Mouse (Mus musculus) neural tube, embryonic 11.5 days (tissue): ENCODE results near the gene Mtf1. TPM values are rescaled to one million over a fixed set of nuclear protein-coding genes. Genes with fewer than 3 reads are reported as not detected.
A peak's percentile ranks its signal among the peaks of the same experiment; 100 is the strongest.

Experiments used
- ATAC-seq: fragments of 200-750 bp; cut with Nextera tagmentation; 2 replicates; pipeline ENCODE4 v1.8.0; 2017; ENCODE audit warnings: moderate number of reproducible peaks, mild to moderate bottlenecking, moderate TSS enrichment, moderate library complexity; ENCODE audit not compliant: insufficient read depth, low FRiP score, low TSS enrichment
- DNase-seq: peaks from one replicate; pipeline ENCODE4 v3.0.0-alpha.2; 2015; ENCODE audit warnings: low spot score
- H3K27ac ChIP-seq: fragments of 300-500 bp; sonication (generic); 2 replicates; pipeline ENCODE4 v1.5.1; 2014; ENCODE audit warnings: low read depth, mild to moderate bottlenecking, low read length
- H3K27me3 ChIP-seq: fragments of 300-500 bp; sonication (generic); 2 replicates; pipeline ENCODE4 v1.6.1; 2014; ENCODE audit warnings: mild to moderate bottlenecking, low read length, mixed read lengths; ENCODE audit not compliant: control insufficient read depth, insufficient read depth
- H3K36me3 ChIP-seq: fragments of 300-500 bp; sonication (generic); 2 replicates; pipeline ENCODE4 v1.6.1; 2014; ENCODE audit warnings: mild to moderate bottlenecking, low read length, moderate library complexity, mixed read lengths; ENCODE audit not compliant: control insufficient read depth, insufficient read depth
- H3K4me1 ChIP-seq: fragments of 300-500 bp; sonication (generic); 2 replicates; pipeline ENCODE4 v1.6.1; 2014; ENCODE audit warnings: low read length, mixed read lengths; ENCODE audit not compliant: control insufficient read depth, insufficient read depth
- H3K4me2 ChIP-seq: fragments of 300-500 bp; sonication (generic); 2 replicates; pipeline ENCODE4 v1.6.1; 2014; ENCODE audit warnings: low read depth, mild to moderate bottlenecking, moderate library complexity
- H3K4me3 ChIP-seq: fragments of 300-500 bp; sonication (generic); 2 replicates; pipeline ENCODE4 v1.5.1; 2014; ENCODE audit warnings: low read depth, low read length
- H3K9ac ChIP-seq: fragments of 300-500 bp; sonication (generic); 2 replicates; pipeline ENCODE4 v1.6.1; 2014; ENCODE audit warnings: mild to moderate bottlenecking, low read length
- H3K9me3 ChIP-seq: fragments of 300-500 bp; sonication (generic); 2 replicates; pipeline ENCODE4 v1.6.1; 2016; ENCODE audit warnings: low read length; ENCODE audit not compliant: control insufficient read depth
- WGBS: fragments of 180-500 bp; shearing (Covaris S2); extraction: QIAGEN DNeasy Blood & Tissue Kit; methylation state at CpG from one replicate; pipeline ENCODE4 v1.1.7; 2014; 5-methylcytosine and 5-hydroxymethylcytosine counted together
- polyA plus RNA-seq: library from polyadenylated mRNA; unstranded; fragments of >200 nt; fragmentation: Nextera tagmentation; extraction: Ambion mirVana; gene quantifications from 2 replicates; pipeline ENCODE4 v1.2.1, GENCODE M21; 2014

The Mtf1 gene
- polyA plus RNA-seq, 1 experiment from 2014 or later: 15.3 TPM

GRCm38 (mm10) chr4:124858370-124858769 lies 56.5 kb downstream of the Mtf1 start:
- no peak overlapping the region for H3K4me3 ChIP-seq
- 75% methylated on average over 5 of the region's 5 CpGs for whole genome bisulfite sequencing
- H3K4me2 ChIP-seq: no peak overlapping the region
- no peaks in the 10 kb centered on the region for H3K9me3 ChIP-seq
- ATAC-seq (no peak), DNase-seq (no peak)
- peaks cover 6% of the 10 kb centered on the region; the same call in 1 of the 2 replicates for H3K36me3 ChIP-seq
- peaks cover 4% of the 10 kb centered on the region; the same call in 1 of the 2 replicates for H3K27me3 ChIP-seq
- H3K9ac ChIP-seq: no peak overlapping the region
- no peak overlapping the region for H3K27ac ChIP-seq
- H3K4me1 ChIP-seq: peaks cover 5% of the 10 kb centered on the region; the same call in 1 of the 2 replicates

GRCm38 (mm10) chr4:124860446-124860845 lies 58.5 kb downstream of the Mtf1 start:
- Histone ChIP-seq H3K4me3 (no peak overlapping the region), H3K9me3 (no peaks in the 10 kb centered on the region), H3K9ac (no peak overlapping the region), H3K4me2 (peak overlapping the region; percentile 12; the same call in 1 of the 2 replicates), H3K27ac (no peak overlapping the region), H3K4me1 (peaks cover 5% of the 10 kb centered on the region; the same call in 1 of the 2 replicates), H3K27me3 (peaks cover 4% of the 10 kb centered on the region; the same call in 1 of the 2 replicates), H3K36me3 (peaks cover 2% of the 10 kb centered on the region; the same call in 1 of the 2 replicates)
- DNase-seq (peak; percentile 75), ATAC-seq (no peak)
- WGBS: 21% methylated on average over 7 of the region's 7 CpGs

- 5% methylated on average over 47 of the region's 77 CpGs for WGBS
These were observed 59.6 kb downstream of the Mtf1 start, which contains the start of gene Maneal for GRCm38 (mm10) chr4:124861283-124862188. Gene Maneal, minus strand, starts transcription at chr4:124862171.

GRCm38 (mm10) chr4:124872719-124873118 lies 70.8 kb downstream of the Mtf1 start:
- Histone ChIP-seq H3K27ac (no peak overlapping the region), H3K9me3 (0 out of 2 replicates have a peak, but pooled peaks cover 3% of the 10 kb centered on the region), H3K4me2 (no peak overlapping the region), H3K4me1 (no peaks in the 10 kb centered on the region), H3K36me3 (no peaks in the 10 kb centered on the region; the same call in 1 of the 2 replicates), H3K27me3 (no peaks in the 10 kb centered on the region), H3K4me3 (no peak overlapping the region), H3K9ac (no peak overlapping the region)
- 90% methylated on average over 1 of the region's 1 CpGs for WGBS
- ATAC-seq (no peak), DNase-seq (no peak)

More at GRCm38 (mm10) chr4:124861283-124862188, 59.6 kb downstream of the Mtf1 start, which contains the start of gene Maneal:
- no peaks in the 10 kb centered on the region for H3K9me3 ChIP-seq
- H3K27me3 ChIP-seq: peaks cover 4% of the 10 kb centered on the region; the same call in 1 of the 2 replicates
- peak within 1 kb of the TSS; percentile 60 for H3K27ac ChIP-seq
- peaks cover 1% of the 10 kb centered on the region; the same call in 1 of the 2 replicates for H3K36me3 ChIP-seq
- H3K4me2 ChIP-seq: peak within 1 kb of the TSS; percentile 80
- peak within 1 kb of the TSS; percentile 78 for H3K9ac ChIP-seq
- H3K4me1 ChIP-seq: peaks cover 5% of the 10 kb centered on the region; the same call in 1 of the 2 replicates
- DNase-seq (peak; percentile 30), ATAC-seq (peak; percentile 58)
- peak within 1 kb of the TSS; percentile 64 for H3K4me3 ChIP-seq

DNA sequence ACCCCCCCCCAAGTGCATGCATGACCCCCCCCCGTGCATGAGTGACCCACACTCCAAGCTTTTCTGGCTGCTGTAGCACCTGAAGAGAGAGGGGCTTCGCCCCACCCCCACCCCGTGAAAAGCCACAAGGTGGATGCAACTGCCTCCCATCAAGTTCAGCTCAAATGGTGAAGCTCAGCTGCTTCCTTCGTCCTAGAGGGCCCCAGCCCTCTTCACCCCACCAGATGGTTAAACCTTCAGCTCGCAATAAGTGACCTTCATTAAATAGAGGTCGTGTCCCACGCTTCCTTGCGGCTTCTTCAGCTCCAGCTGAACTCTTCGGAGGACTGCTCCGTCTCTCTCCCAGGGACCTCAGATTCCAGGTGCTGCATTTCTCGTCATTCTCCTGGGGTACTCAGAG lies 78.7 kb downstream of the Mtf1 start, which contains the start of gene Epha10:
Gene Epha10 (plus strand): TSS at position 301 of the 400 bp plus-strand sequence.
- peak within 1 kb of the TSS; percentile 19 for H3K9ac ChIP-seq
- ATAC-seq (no peak), DNase-seq (no peak)
- H3K4me3 ChIP-seq: peak within 1 kb of the TSS; percentile 40
- 2% methylated on average over 10 of the region's 11 CpGs for WGBS
- H3K27ac ChIP-seq: peak within 1 kb of the TSS; percentile 34; the same call in 1 of the 2 replicates
- peaks cover 2% of the 10 kb centered on the region; the same call in 1 of the 2 replicates for H3K4me1 ChIP-seq
- H3K9me3 ChIP-seq: no peaks in the 10 kb centered on the region
- no peaks in the 10 kb centered on the region for H3K36me3 ChIP-seq
- H3K27me3 ChIP-seq: peaks cover 24% of the 10 kb centered on the region
- H3K4me2 ChIP-seq: peak within 1 kb of the TSS; percentile 53

- under 1% methylated on average over 37 of the region's 37 CpGs for WGBS
- Histone ChIP-seq H3K9ac (peak overlapping the region; percentile 19), H3K27me3 (peaks cover 26% of the 10 kb centered on the region), H3K4me1 (peaks cover 2% of the 10 kb centered on the region; the same call in 1 of the 2 replicates), H3K4me3 (peak overlapping the region; percentile 40), H3K4me2 (peak overlapping the region; percentile 53), H3K9me3 (no peaks in the 10 kb centered on the region), H3K36me3 (no peaks in the 10 kb centered on the region), H3K27ac (peak overlapping the region; percentile 34; the same call in 1 of the 2 replicates)
- ATAC-seq: peak; percentile 97
- peak; percentile 93 for DNase-seq
These were observed 79.5 kb downstream of the Mtf1 start for GRCm38 (mm10) chr4:124881341-124881908.

GRCm38 (mm10) chr4:124882151-124882729 lies 80.3 kb downstream of the Mtf1 start:
- peaks cover 2% of the 10 kb centered on the region; the same call in 1 of the 2 replicates for H3K4me1 ChIP-seq
- H3K27me3 ChIP-seq: peaks cover 26% of the 10 kb centered on the region
- ATAC-seq (peak; percentile 40), DNase-seq (peak; percentile 60)
- no peaks in the 10 kb centered on the region for H3K9me3 ChIP-seq
- H3K4me3 ChIP-seq: peak overlapping the region; percentile 40
- under 1% methylated on average over 36 of the region's 37 CpGs for WGBS
- peak overlapping the region; percentile 53 for H3K4me2 ChIP-seq
- H3K36me3 ChIP-seq: no peaks in the 10 kb centered on the region
- peak overlapping the region; percentile 40; the same call in 1 of the 2 replicates for H3K9ac ChIP-seq
- 0 out of 2 replicates have a peak overlapping the region, but pooled peaks have one; percentile 31 for H3K27ac ChIP-seq

- no peak overlapping the region for H3K4me2 ChIP-seq
- no peaks in the 10 kb centered on the region for H3K4me1 ChIP-seq
- 71% methylated on average over 7 of the region's 7 CpGs for WGBS
- no peak overlapping the region for H3K27ac ChIP-seq
- ATAC-seq (no peak), DNase-seq (no peak)
- no peaks in the 10 kb centered on the region for H3K9me3 ChIP-seq
- H3K4me3 ChIP-seq: no peak overlapping the region
- no peak overlapping the region for H3K9ac ChIP-seq
- H3K36me3 ChIP-seq: no peaks in the 10 kb centered on the region
- H3K27me3 ChIP-seq: peaks cover 14% of the 10 kb centered on the region; the same call in 1 of the 2 replicates
These were observed 86.8 kb downstream of the Mtf1 start for GRCm38 (mm10) chr4:124888702-124889101.
